Mouse (Mus musculus) ES-E14 (cell line): Measurements from ENCODE around the gene Dnm2. TPM values are rescaled to one million over a fixed set of nuclear protein-coding genes. Genes with fewer than 3 reads are reported as not detected.
"Not testable (repeated sequence)": the region's sequence is repeated elsewhere in the genome, so short reads cannot be mapped to it uniquely, and the experiment has no call there.

Source experiments
- DNase-seq: peaks from one replicate; pipeline ENCODE4 v3.0.0-alpha.2; 2013; ENCODE audit warnings: low read depth, low spot score
- H3K27ac ChIP-seq: 2 replicates; pipeline ENCODE4 v1.5.1; 2012; ENCODE audit warnings: low read depth, mild to moderate bottlenecking, low read length, moderate library complexity, mixed read lengths; ENCODE audit not compliant: poor library complexity, insufficient read depth, severe bottlenecking
- H3K36me3 ChIP-seq: 2 replicates; pipeline ENCODE4 v1.6.1; 2012; ENCODE audit warnings: mild to moderate bottlenecking, low read length, moderate library complexity, mixed read lengths; ENCODE audit not compliant: control insufficient read depth, poor library complexity, insufficient read depth, severe bottlenecking
- H3K4me1 ChIP-seq, 2 experiments: fragments of 150-350 bp in 1 of 2; sonication (generic) in 1 of 2; 2 replicates each; pipeline ENCODE4 v1.6.1; 2012; ENCODE audit warnings: low read length in 2 of 2, mild to moderate bottlenecking in 1 of 2, mixed read lengths in 1 of 2; ENCODE audit not compliant: control insufficient read depth in 2 of 2, insufficient read depth in 2 of 2, poor library complexity in 1 of 2
- H3K4me3 ChIP-seq, 2 experiments: fragments of 150-350 bp in 1 of 2; sonication (generic) in 1 of 2; 2 replicates each; pipeline ENCODE4 v1.5.1; 2012; ENCODE audit warnings: low read length in 2 of 2, low read depth in 1 of 2, mild to moderate bottlenecking in 1 of 2, mixed read lengths in 1 of 2; ENCODE audit not compliant: insufficient read depth in 1 of 2, poor library complexity in 1 of 2, severe bottlenecking in 1 of 2
- H3K9ac ChIP-seq: 2 replicates; pipeline ENCODE4 v1.6.1; 2012; ENCODE audit warnings: low read depth, mild to moderate bottlenecking, low read length, mixed read lengths; ENCODE audit not compliant: poor library complexity, insufficient read depth, severe bottlenecking
- H3K9me3 ChIP-seq: fragments of 150-350 bp; sonication (generic); 2 replicates; pipeline ENCODE4 v1.6.1; 2012; ENCODE audit warnings: low read depth, mild to moderate bottlenecking, low read length; ENCODE audit not compliant: control insufficient read depth, insufficient read depth
- CHD2 ChIP-seq: IDR thresholded peaks from 2 replicates; pipeline ENCODE4 v1.6.1; 2014; ENCODE audit warnings: mild to moderate bottlenecking, low read depth, low read length, inconsistent platforms
- HCFC1 ChIP-seq: IDR thresholded peaks from 2 replicates; pipeline ENCODE4 v1.6.1; 2012; ENCODE audit warnings: low read length, inconsistent platforms, borderline replicate concordance; ENCODE audit not compliant: insufficient read depth
- MAFK ChIP-seq: IDR thresholded peaks from 2 replicates; pipeline ENCODE4 v1.6.1; 2014; ENCODE audit warnings: mild to moderate bottlenecking, low read depth, low read length, inconsistent platforms; ENCODE audit not compliant: insufficient read depth
- ZC3H11A ChIP-seq: IDR thresholded peaks from 2 replicates; pipeline ENCODE4 v1.6.1; 2012; ENCODE audit warnings: low read depth, mild to moderate bottlenecking, inconsistent platforms, low read length, borderline replicate concordance
- ZNF384 ChIP-seq: IDR thresholded peaks from 2 replicates; pipeline ENCODE4 v1.6.1; 2012; ENCODE audit warnings: low read depth, low read length, inconsistent platforms
- in situ Hi-C, 2 experiments: fragments of 600-800 bp; cut with MboI; formaldehyde crosslinking; loops; one replicate each; pipeline ENCODE4 v1.15.1; 2025; ENCODE audit warnings: low sequenced_read_pairs in 2 of 2, inconsistent platforms in 1 of 2; ENCODE audit not compliant: unreplicated experiment in 2 of 2
- total RNA-seq: library from RNA; depleted of rRNA; stranded (reverse); fragments of 300-350 nt; gene quantifications from 2 replicates; pipeline ENCODE4 v1.2.3, GENCODE M21; 2012

Gene Dnm2
- total RNA-seq, 1 experiment = 69.6 TPM

DNA sequence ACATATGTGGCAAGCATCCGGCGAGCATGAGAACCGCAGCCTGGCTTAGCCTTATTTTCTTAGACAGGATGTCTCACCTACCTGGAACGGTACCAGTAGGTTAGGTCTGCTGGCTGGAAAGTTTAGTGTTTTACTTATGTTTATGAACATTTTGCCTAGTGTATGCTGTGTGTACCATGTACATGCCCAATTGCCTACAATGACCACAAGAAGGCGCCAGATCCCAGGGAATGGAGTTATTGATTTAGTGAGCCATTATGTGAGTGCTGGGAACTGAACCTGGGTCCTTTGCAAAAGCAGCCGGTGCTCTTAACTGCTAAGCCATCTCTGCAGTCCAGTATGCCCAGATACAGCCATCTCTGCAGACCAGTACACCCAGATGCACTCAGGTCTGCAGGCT, 53.0 kb downstream of the Dnm2 start:
- in situ Hi-C loops = no loop called here

DNA sequence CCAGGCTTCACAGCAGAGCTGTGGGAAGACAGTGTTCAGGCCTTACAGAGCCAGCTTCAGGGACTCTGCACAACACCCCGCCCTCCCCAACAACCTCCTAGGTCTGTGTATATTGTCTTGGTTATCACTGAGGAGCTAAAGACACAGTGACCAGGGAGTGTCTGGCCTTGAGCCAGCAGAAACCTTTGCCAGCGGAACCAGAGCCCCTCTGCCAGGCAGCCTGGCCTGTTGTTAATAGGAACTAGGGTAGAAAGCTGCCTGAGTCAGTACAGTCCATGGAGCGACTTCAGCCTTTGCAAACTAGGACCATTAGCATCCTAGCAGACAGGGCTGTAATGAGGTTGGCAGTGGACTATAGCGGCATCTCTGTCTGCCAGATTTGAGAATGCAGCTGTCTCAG, 59.4 kb downstream of the Dnm2 start:
- Histone ChIP-seq H3K9ac (no peak overlapping the region), H3K4me3 (no peak overlapping the region)

More for the DNA sequence above, 53.0 kb downstream of the Dnm2 start:
- Histone ChIP-seq H3K4me3 (no peak overlapping the region), H3K36me3 (peaks cover 70% of the 10 kb centered on the region), H3K4me1 (no peaks in the 10 kb centered on the region; a peak in 1 of 4 replicates), H3K27ac (no peak overlapping the region), H3K9ac (no peak overlapping the region), H3K9me3 (no peaks in the 10 kb centered on the region)
- DNase-seq = no peak
- TF ChIP-seq HCFC1 (no peak), MAFK (no peak), ZNF384 (no peak), ZC3H11A (no peak), CHD2 (no peak)

DNA sequence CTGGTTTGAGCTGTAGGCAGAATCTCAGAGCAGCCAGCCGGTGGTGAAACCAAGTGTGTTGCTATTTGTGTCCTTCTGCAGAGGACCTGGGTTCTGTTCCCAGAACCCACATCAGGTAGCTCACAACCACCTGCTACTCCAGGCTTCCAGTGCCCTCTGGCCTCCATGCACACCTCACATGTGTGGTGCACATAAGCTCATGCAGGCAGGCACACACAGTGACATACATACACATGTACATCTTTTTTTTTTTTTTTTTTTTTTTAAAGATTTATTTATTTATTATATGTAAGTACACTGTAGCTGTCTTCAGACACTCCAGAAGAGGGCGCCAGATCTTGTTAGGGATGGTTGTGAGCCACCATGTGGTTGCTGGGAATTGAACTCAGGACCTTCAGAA, 63.5 kb downstream of the Dnm2 start:
- H3K4me1 ChIP-seq, in situ Hi-C loops, H3K27ac ChIP-seq, H3K4me3 ChIP-seq, H3K9ac ChIP-seq, DNase-seq, H3K9me3 ChIP-seq: not testable (repeated sequence)
- TF ChIP-seq ZNF384 = peak; percentile 64; the same call in 1 of the 2 replicates
- peaks cover 33% of the 10 kb centered on the region for H3K36me3 ChIP-seq

More for the DNA sequence above, 59.4 kb downstream of the Dnm2 start:
- Histone ChIP-seq H3K4me1 (no peaks in the 10 kb centered on the region), H3K27ac (no peak overlapping the region), H3K36me3 (peaks cover 50% of the 10 kb centered on the region), H3K9me3 (no peaks in the 10 kb centered on the region)
- TF ChIP-seq HCFC1 (no peak), MAFK (no peak), CHD2 (no peak), ZC3H11A (no peak), ZNF384 (no peak)
- no peak for DNase-seq
- in situ Hi-C loops = no loop called here

DNA sequence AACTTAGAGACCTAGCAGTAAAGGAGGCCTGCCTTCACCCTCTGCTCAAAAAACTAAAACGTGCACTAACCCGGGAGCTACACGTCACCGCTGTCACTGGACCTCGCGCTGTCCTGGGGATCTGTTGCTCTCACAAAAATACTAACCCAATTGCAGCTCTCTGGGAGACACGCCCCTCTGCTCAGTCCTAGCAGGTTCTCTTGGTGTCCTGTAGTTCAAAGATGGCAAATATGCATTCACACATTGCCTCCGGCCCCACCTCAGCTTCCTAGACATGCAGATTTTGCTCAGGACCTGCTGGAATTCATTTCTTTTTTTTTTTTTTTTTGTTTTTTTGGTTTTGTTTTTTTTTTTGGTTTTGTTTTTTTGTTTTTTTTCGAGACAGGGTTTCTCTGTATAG, 66.0 kb downstream of the Dnm2 start:
- Histone ChIP-seq H3K4me3 (no peak overlapping the region), H3K36me3 (peaks cover 24% of the 10 kb centered on the region), H3K4me1 (peaks cover 0 to 18% of the 10 kb centered on the region in 2 experiments; a peak in 1 of 4 replicates), H3K9me3 (no peaks in the 10 kb centered on the region), H3K9ac (no peak overlapping the region), H3K27ac (no peak overlapping the region)
- no peak for DNase-seq
- in situ Hi-C loops = no loop called here
- TF ChIP-seq CHD2 (no peak), ZNF384 (no peak), ZC3H11A (no peak), MAFK (no peak), HCFC1 (no peak)

DNA sequence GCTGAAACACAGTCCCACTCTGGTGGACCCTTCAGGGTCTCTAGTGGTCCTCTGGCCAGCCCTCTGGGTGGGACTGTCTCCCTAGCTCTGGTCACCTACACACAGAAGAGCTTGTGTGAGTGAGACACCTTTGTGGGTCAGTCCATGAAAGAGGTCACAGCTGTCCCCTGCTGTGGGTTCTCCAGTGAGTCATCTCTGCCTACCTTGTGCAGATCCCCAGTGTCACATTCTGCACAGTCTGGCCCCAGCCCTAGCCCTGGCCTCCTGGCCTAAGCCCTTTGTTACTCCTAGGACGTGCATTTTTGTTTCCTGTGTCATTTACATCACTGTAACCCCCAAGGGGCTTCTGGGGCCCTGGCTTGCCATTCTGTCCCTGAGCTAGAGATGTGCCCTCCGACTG, 69.2 kb downstream of the Dnm2 start:
- in situ Hi-C loops = no loop called here
- no peak for DNase-seq
- no peak overlapping the region for H3K4me3 ChIP-seq
- peaks cover 0 to 23% of the 10 kb centered on the region in 2 experiments; a peak in 2 of 4 replicates for H3K4me1 ChIP-seq
- H3K9ac ChIP-seq = no peak overlapping the region
- no peak overlapping the region for H3K27ac ChIP-seq
- TF ChIP-seq CHD2 (no peak), ZC3H11A (no peak), MAFK (no peak), ZNF384 (no peak), HCFC1 (no peak)
- no peaks in the 10 kb centered on the region for H3K9me3 ChIP-seq
- H3K36me3 ChIP-seq = peaks cover 19% of the 10 kb centered on the region
